Mouse (Mus musculus) cortical plate, adult 2 months (tissue): ENCODE measurements at regions not wholly inside any gene's neighbourhood (a gene's known extent, or its start where the extent isn't known, plus 50 kb on each side); places are given as distances from the start of the nearest gene placed in this dataset.

ENCODE experiments used
- CTCF ChIP-seq: fragments of 200-500 bp; IDR thresholded peaks from 2 replicates; pipeline ENCODE4 v1.5.1; 2011; ENCODE audit warnings: mild to moderate bottlenecking, control low read depth, low read length; ENCODE audit not compliant: insufficient read depth; ENCODE audit errors: extremely low read depth
- POLR2A ChIP-seq: fragments of 200-500 bp; IDR thresholded peaks from 2 replicates; pipeline ENCODE4 v1.6.1; 2011; ENCODE audit warnings: mild to moderate bottlenecking, low read length, control low read depth; ENCODE audit not compliant: insufficient read depth; ENCODE audit errors: extremely low read depth

GRCm38 (mm10) chr3:18744216-18744615 is 796.0 kb downstream of the Cypt12 start:
- TF ChIP-seq CTCF (no peak), POLR2A (no peak)
